Mouse (Mus musculus) liver, embryonic 12.5 days (tissue): ENCODE measurements at regions not wholly inside any gene's neighbourhood (a gene's known extent, or its start where the extent isn't known, plus 50 kb on each side); places are given as distances from the start of the nearest gene placed in this dataset.

Experiments
- ATAC-seq: fragments of 200-750 bp; cut with Nextera tagmentation; 2 replicates; pipeline ENCODE4 v1.8.0; 2017; ENCODE audit warnings: moderate number of reproducible peaks, mild to moderate bottlenecking, moderate library complexity
- H3K27ac ChIP-seq: fragments of 300-500 bp; sonication (generic); 2 replicates; pipeline ENCODE4 v1.5.1; 2016; ENCODE audit warnings: mild to moderate bottlenecking
- H3K27me3 ChIP-seq: fragments of 300-500 bp; sonication (generic); replicated peaks from 2 replicates; pipeline ENCODE4 v1.6.1; 2016; ENCODE audit warnings: mild to moderate bottlenecking, moderate library complexity
- H3K36me3 ChIP-seq: fragments of 300-500 bp; sonication (generic); 2 replicates; pipeline ENCODE4 v1.6.1; 2016; ENCODE audit warnings: mild to moderate bottlenecking, moderate library complexity
- H3K4me1 ChIP-seq: fragments of 300-500 bp; sonication (generic); 2 replicates; pipeline ENCODE4 v1.6.1; 2016
- H3K4me2 ChIP-seq: fragments of 300-500 bp; sonication (generic); 2 replicates; pipeline ENCODE4 v1.6.1; 2016; ENCODE audit warnings: mild to moderate bottlenecking, moderate library complexity
- H3K4me3 ChIP-seq: fragments of 300-500 bp; sonication (generic); 2 replicates; pipeline ENCODE4 v1.5.1; 2016; ENCODE audit warnings: mild to moderate bottlenecking, moderate library complexity
- H3K9ac ChIP-seq: fragments of 300-500 bp; sonication (generic); 2 replicates; pipeline ENCODE4 v1.6.1; 2016; ENCODE audit warnings: mild to moderate bottlenecking, moderate library complexity
- H3K9me3 ChIP-seq: fragments of 300-500 bp; sonication (generic); replicated peaks from 2 replicates; pipeline ENCODE4 v1.6.1; 2016; ENCODE audit warnings: mild to moderate bottlenecking, moderate library complexity
- WGBS: fragments of 180-500 bp; shearing (Covaris S2); methylation state at CpG from one replicate; pipeline ENCODE4 v1.1.7; 2016; ENCODE audit not compliant: insufficient replicate concordance; 5-methylcytosine and 5-hydroxymethylcytosine counted together

- Histone ChIP-seq H3K4me3 (no peak overlapping the region), H3K36me3 (no peaks in the 10 kb centered on the region), H3K9ac (no peak overlapping the region), H3K27me3 (no peaks in the 10 kb centered on the region), H3K9me3 (no peaks in the 10 kb centered on the region), H3K27ac (no peak overlapping the region), H3K4me1 (0 out of 2 replicates have a peak, but pooled peaks cover 3% of the 10 kb centered on the region), H3K4me2 (no peak overlapping the region)
- 58% methylated on average over 4 of the region's 4 CpGs for WGBS
- no peak for ATAC-seq
These were observed 569.4 kb upstream of the Gm19410 start for GRCm38 (mm10) chr8:35196189-35196588.

GRCm38 (mm10) chr8:35198766-35199165 is 566.8 kb upstream of the Gm19410 start:
- H3K4me1 ChIP-seq: 0 out of 2 replicates have a peak, but pooled peaks cover 3% of the 10 kb centered on the region
- WGBS: 36% methylated on average over 2 of the region's 2 CpGs
- no peak overlapping the region for H3K27ac ChIP-seq
- H3K4me3 ChIP-seq: no peak overlapping the region
- H3K9ac ChIP-seq: no peak overlapping the region
- ATAC-seq: no peak
- H3K27me3 ChIP-seq: no peaks in the 10 kb centered on the region
- H3K36me3 ChIP-seq: no peaks in the 10 kb centered on the region
- H3K9me3 ChIP-seq: no peaks in the 10 kb centered on the region
- H3K4me2 ChIP-seq: no peak overlapping the region

DNA sequence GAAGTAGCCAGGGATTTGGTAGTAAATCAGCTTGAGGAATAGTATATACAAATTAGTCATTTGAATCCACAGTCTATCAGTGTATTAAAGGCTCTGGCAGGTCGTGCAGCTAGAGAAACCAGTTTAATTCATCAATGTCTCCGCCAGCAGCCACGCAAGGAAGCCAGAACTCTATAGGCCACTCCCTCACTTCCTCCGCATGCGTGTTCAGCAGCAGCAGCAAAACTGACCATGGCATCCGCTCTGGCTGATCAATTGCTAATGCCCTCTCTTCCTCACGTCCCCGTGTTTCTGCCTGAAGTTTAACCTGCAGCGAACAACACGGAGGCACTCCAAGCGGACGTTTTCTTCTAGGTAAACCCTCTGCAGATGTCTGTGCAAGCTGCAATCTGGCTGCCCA is 564.2 kb upstream of the Gm19410 start:
- ATAC-seq: no peak
- H3K4me1 ChIP-seq: peaks cover 13% of the 10 kb centered on the region; the same call in 1 of the 2 replicates
- H3K9me3 ChIP-seq: no peaks in the 10 kb centered on the region
- H3K27me3 ChIP-seq: no peaks in the 10 kb centered on the region
- peak overlapping the region; percentile 38 for H3K4me2 ChIP-seq
- no peaks in the 10 kb centered on the region for H3K36me3 ChIP-seq
- no peak overlapping the region for H3K27ac ChIP-seq
- H3K4me3 ChIP-seq: no peak overlapping the region
- no peak overlapping the region for H3K9ac ChIP-seq
- WGBS: 22% methylated on average over 12 of the region's 12 CpGs

- WGBS: 41% methylated on average over 15 of the region's 15 CpGs
- no peaks in the 10 kb centered on the region for H3K36me3 ChIP-seq
- H3K9me3 ChIP-seq: no peaks in the 10 kb centered on the region
- no peak overlapping the region for H3K4me3 ChIP-seq
- H3K4me1 ChIP-seq: peaks cover 22% of the 10 kb centered on the region; the same call in 1 of the 2 replicates
- no peak overlapping the region for H3K9ac ChIP-seq
- no peak overlapping the region for H3K27ac ChIP-seq
- peak overlapping the region; percentile 46 for H3K4me2 ChIP-seq
- no peak for ATAC-seq
- H3K27me3 ChIP-seq: no peaks in the 10 kb centered on the region
These were observed 560.6 kb upstream of the Gm19410 start for GRCm38 (mm10) chr8:35204971-35205370.

GRCm38 (mm10) chr8:35205536-35205935 is 560.1 kb upstream of the Gm19410 start:
- Histone ChIP-seq H3K27ac (peak overlapping the region; percentile 37; the same call in 1 of the 2 replicates), H3K4me1 (peaks cover 22% of the 10 kb centered on the region; the same call in 1 of the 2 replicates), H3K9ac (no peak overlapping the region), H3K36me3 (no peaks in the 10 kb centered on the region), H3K4me3 (0 out of 2 replicates have a peak overlapping the region, but pooled peaks have one; percentile 5), H3K27me3 (no peaks in the 10 kb centered on the region), H3K9me3 (no peaks in the 10 kb centered on the region), H3K4me2 (peak overlapping the region; percentile 46)
- 3% methylated on average over 8 of the region's 8 CpGs for WGBS
- no peak for ATAC-seq

GRCm38 (mm10) chr8:35206271-35206670 is 559.3 kb upstream of the Gm19410 start:
- 17% methylated on average over 6 of the region's 6 CpGs for WGBS
- no peaks in the 10 kb centered on the region for H3K27me3 ChIP-seq
- no peak overlapping the region for H3K9ac ChIP-seq
- H3K27ac ChIP-seq: 0 out of 2 replicates have a peak overlapping the region, but pooled peaks have one; percentile 29
- peaks cover 19% of the 10 kb centered on the region; the same call in 1 of the 2 replicates for H3K4me1 ChIP-seq
- no peaks in the 10 kb centered on the region for H3K9me3 ChIP-seq
- peak overlapping the region; percentile 46 for H3K4me2 ChIP-seq
- ATAC-seq: peak; percentile 71
- H3K4me3 ChIP-seq: no peak overlapping the region
- H3K36me3 ChIP-seq: no peaks in the 10 kb centered on the region

- no peak overlapping the region for H3K27ac ChIP-seq
These were observed 557.2 kb upstream of the Gm19410 start for GRCm38 (mm10) chr8:35208357-35208756.

DNA sequence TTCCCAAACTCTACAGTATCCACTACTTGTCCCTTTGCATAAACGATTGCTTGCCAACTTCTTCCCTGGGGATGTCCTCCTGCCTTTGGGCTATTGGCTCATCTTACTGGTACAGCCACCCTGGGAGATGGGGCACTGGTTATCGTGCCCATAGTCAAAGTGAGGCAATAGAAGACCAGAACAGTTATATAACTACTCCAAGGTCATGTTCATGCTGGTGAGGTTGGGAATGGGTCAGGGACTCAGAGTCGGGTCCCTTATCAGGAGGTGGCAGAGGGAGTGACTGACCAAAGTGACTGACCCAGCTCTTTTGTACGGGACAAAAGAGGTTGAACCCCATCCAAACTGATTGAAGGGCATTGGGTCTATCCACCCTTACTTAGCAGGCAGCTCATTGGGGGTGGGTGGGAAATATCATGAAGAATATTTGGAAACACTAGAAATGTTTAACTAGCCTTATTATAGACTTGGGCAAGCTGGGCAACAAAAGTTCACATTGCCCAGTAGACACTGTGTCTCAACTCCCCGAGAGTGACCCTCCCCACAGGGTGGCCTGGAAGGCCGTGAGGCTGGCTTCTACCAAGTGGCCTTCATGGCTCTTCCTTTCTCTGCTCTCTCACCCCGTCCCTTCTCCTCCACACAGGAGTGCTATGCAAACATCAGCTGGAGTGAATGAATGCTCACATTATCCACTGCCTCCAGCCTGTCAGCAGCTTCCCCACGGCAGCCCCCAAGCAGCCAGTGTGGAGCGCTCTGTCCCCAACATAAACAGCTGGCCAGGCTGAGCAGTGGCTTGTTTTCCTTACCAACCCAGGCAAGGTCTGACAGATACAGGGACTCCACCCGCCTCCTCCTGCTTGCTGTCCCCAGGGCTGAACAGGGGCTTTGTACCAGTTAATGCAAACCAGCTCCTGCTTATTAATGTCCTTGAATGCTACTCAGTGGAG is 553.8 kb upstream of the Gm19410 start:
- no peak overlapping the region for H3K27ac ChIP-seq
- H3K9ac ChIP-seq: no peak overlapping the region
- ATAC-seq: no peak
- H3K9me3 ChIP-seq: no peaks in the 10 kb centered on the region
- no peak overlapping the region for H3K4me2 ChIP-seq
- WGBS: 57% methylated on average over 10 of the region's 10 CpGs
- 0 out of 2 replicates have a peak, but pooled peaks cover 5% of the 10 kb centered on the region for H3K4me1 ChIP-seq
- H3K27me3 ChIP-seq: no peaks in the 10 kb centered on the region
- no peak overlapping the region for H3K4me3 ChIP-seq
- no peaks in the 10 kb centered on the region for H3K36me3 ChIP-seq

More at GRCm38 (mm10) chr8:35208357-35208756, 557.2 kb upstream of the Gm19410 start:
- Histone ChIP-seq H3K9ac (no peak overlapping the region), H3K4me3 (no peak overlapping the region), H3K9me3 (no peaks in the 10 kb centered on the region), H3K4me1 (peaks cover 19% of the 10 kb centered on the region; the same call in 1 of the 2 replicates), H3K27me3 (no peaks in the 10 kb centered on the region), H3K36me3 (no peaks in the 10 kb centered on the region), H3K4me2 (no peak overlapping the region)
- 29% methylated on average over 5 of the region's 5 CpGs for WGBS
- ATAC-seq: no peak

GRCm38 (mm10) chr8:35213515-35213914 is 552.1 kb upstream of the Gm19410 start:
- 55% methylated on average over 3 of the region's 3 CpGs for WGBS
- no peaks in the 10 kb centered on the region for H3K36me3 ChIP-seq
- H3K9me3 ChIP-seq: no peaks in the 10 kb centered on the region
- no peaks in the 10 kb centered on the region for H3K4me1 ChIP-seq
- H3K27me3 ChIP-seq: no peaks in the 10 kb centered on the region
- ATAC-seq: no peak
- no peak overlapping the region for H3K27ac ChIP-seq
- H3K4me2 ChIP-seq: no peak overlapping the region
- no peak overlapping the region for H3K4me3 ChIP-seq
- no peak overlapping the region for H3K9ac ChIP-seq

- H3K36me3 ChIP-seq: no peaks in the 10 kb centered on the region
- no peak for ATAC-seq
- WGBS: 77% methylated on average over 11 of the region's 11 CpGs
- H3K4me1 ChIP-seq: no peaks in the 10 kb centered on the region
- H3K27ac ChIP-seq: no peak overlapping the region
- no peak overlapping the region for H3K4me2 ChIP-seq
- H3K9ac ChIP-seq: no peak overlapping the region
- no peaks in the 10 kb centered on the region for H3K9me3 ChIP-seq
- H3K4me3 ChIP-seq: no peak overlapping the region
- H3K27me3 ChIP-seq: no peaks in the 10 kb centered on the region
These were observed 548.0 kb upstream of the Gm19410 start for GRCm38 (mm10) chr8:35217604-35218003.

GRCm38 (mm10) chr8:35218327-35218726 is 547.3 kb upstream of the Gm19410 start:
- no peak for ATAC-seq
- H3K27ac ChIP-seq: no peak overlapping the region
- 47% methylated on average over 4 of the region's 4 CpGs for WGBS
- H3K4me2 ChIP-seq: no peak overlapping the region
- H3K4me1 ChIP-seq: no peaks in the 10 kb centered on the region
- H3K27me3 ChIP-seq: no peaks in the 10 kb centered on the region
- H3K36me3 ChIP-seq: no peaks in the 10 kb centered on the region
- H3K9ac ChIP-seq: no peak overlapping the region
- H3K9me3 ChIP-seq: no peaks in the 10 kb centered on the region
- no peak overlapping the region for H3K4me3 ChIP-seq
